Mouse (Mus musculus) megakaryocyte, embryonic 14.5 days (primary cell): ENCODE data around the gene Bahcc1.

ENCODE experiments used
- FLI1 ChIP-seq: IDR thresholded peaks from 2 replicates; pipeline ENCODE4 v1.6.1; 2012; ENCODE audit warnings: low read length, inconsistent platforms, mixed read lengths
- GATA1 ChIP-seq: IDR thresholded peaks from 3 replicates; pipeline ENCODE4 v1.6.1; 2012; ENCODE audit warnings: mixed read lengths, low read length, inconsistent platforms, borderline replicate concordance

DNA sequence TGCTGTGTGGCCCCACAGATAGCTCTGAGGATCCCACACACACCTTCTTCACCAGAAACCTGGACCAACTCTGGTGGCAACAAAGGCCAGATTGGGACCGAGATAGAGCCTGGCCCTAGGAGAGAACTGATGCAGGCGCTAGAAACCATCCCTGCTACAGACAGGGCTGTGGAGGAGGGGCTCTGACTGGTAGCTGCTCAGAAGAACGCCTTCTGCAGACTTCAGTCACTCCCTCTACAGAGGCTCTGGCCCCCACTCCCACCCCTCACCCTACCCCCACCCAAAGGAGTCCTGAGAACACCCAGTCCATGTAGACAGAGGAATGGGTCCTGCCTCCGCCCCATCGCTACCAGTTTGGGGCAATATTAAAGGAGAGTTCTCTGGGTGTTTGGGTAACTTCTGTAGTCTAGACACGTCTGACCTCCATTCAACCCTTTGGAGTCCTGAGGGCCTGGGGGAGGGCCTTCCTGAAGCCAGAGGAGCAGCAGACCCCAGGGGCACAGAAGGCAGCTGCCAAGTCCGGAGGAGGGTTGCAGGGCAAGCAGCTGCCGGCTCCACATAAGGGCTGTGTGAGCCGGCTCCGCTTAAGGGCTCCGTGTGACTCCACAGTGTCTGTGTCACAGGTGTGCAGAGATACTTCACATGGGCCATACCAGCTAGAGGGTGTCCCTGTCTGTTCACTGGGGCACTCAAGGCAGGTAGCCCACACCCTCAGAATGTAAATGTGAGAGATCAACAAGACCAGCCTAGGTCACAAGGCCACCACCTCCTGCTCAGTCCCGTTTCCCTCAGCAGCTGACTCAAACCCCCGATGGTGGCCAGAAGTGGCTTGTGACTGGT, 63.8 kb downstream of the Bahcc1 start:
- TF ChIP-seq FLI1, result no peak
- TF ChIP-seq GATA1, result no peak
